Mouse (Mus musculus): ENCODE measurements around the gene Myl10.

- no peak for TF ChIP-seq CTCF (IDR thresholded peaks at IDR 0.05; ENCODE audit: insufficient read depth, low read depth, low read length)
- TF ChIP-seq POLR2A (IDR thresholded peaks at IDR 0.05; ENCODE audit: insufficient read depth, low read depth, low read length), result no peak
Observed at GRCm38 (mm10) chr5:136656830-136657395, 36.0 kb upstream of the Myl10 start.
